Mouse (Mus musculus): ENCODE data around the gene 1600002K03Rik.

1600002K03Rik gene

GRCm38 (mm10) chr10:80168038-80168661 lies 4.6 kb upstream of the 1600002K03Rik start:
- DNase-seq (ENCODE audit: low read depth) = peak; percentile 87

GRCm38 (mm10) chr10:80169070-80169469 lies 3.7 kb upstream of the 1600002K03Rik start:
- DNase-seq (ENCODE audit: low read depth) = no peak

- no peak for DNase-seq (ENCODE audit: low read depth)
Observed at GRCm38 (mm10) chr10:80169651-80170050, 3.1 kb upstream of the 1600002K03Rik start.

GRCm38 (mm10) chr10:80170052-80170451 lies 2.7 kb upstream of the 1600002K03Rik start:
- DNase-seq (ENCODE audit: low read depth) = no peak

- no peak for DNase-seq (ENCODE audit: low read depth)
Observed at GRCm38 (mm10) chr10:80170601-80171021, 2.1 kb upstream of the 1600002K03Rik start.

- no peak for DNase-seq (ENCODE audit: low read depth)
Observed at GRCm38 (mm10) chr10:80171252-80171651, 1.5 kb upstream of the 1600002K03Rik start.

GRCm38 (mm10) chr10:80171760-80172526 lies 801 bp upstream of the 1600002K03Rik start:
- no peak for DNase-seq (ENCODE audit: low read depth)

GRCm38 (mm10) chr10:80173358-80173757 lies 614 bp downstream of the 1600002K03Rik start:
- no peak for DNase-seq (ENCODE audit: low read depth)

- no peak for DNase-seq (ENCODE audit: low read depth)
Observed at GRCm38 (mm10) chr10:80173955-80174640, 1.4 kb downstream of the 1600002K03Rik start.

GRCm38 (mm10) chr10:80174705-80175104 lies 2.0 kb downstream of the 1600002K03Rik start:
- DNase-seq (ENCODE audit: low read depth) = no peak

- no peak for DNase-seq (ENCODE audit: low read depth)
Observed at GRCm38 (mm10) chr10:80175536-80176269, 3.0 kb downstream of the 1600002K03Rik start.

- DNase-seq (ENCODE audit: low read depth) = no peak
Observed at GRCm38 (mm10) chr10:80176270-80176834, 3.6 kb downstream of the 1600002K03Rik start.

- no peak for DNase-seq (ENCODE audit: low read depth)
Observed at GRCm38 (mm10) chr10:80177441-80178279, 4.9 kb downstream of the 1600002K03Rik start.

GRCm38 (mm10) chr10:80179068-80180051 lies 6.6 kb downstream of the 1600002K03Rik start, which contains the start of gene Efna2:
Efna2 (plus strand) TSS chr10:80179482.
- no peak for DNase-seq (ENCODE audit: low read depth)

- no peak for DNase-seq (ENCODE audit: low read depth)
Observed at GRCm38 (mm10) chr10:80180288-80180687, 7.5 kb downstream of the 1600002K03Rik start.

GRCm38 (mm10) chr10:80180823-80181222 lies 8.1 kb downstream of the 1600002K03Rik start:
- no peak for DNase-seq (ENCODE audit: low read depth)

- no peak for DNase-seq (ENCODE audit: low read depth)
Observed at GRCm38 (mm10) chr10:80182547-80182946, 9.8 kb downstream of the 1600002K03Rik start.

- no peak for DNase-seq (ENCODE audit: low read depth)
Observed at GRCm38 (mm10) chr10:80186649-80187048, 13.9 kb downstream of the 1600002K03Rik start.

- no peak for DNase-seq (ENCODE audit: low read depth)
Observed at GRCm38 (mm10) chr10:80187739-80188138, 15.0 kb downstream of the 1600002K03Rik start.
